In the genomic region with DNA sequence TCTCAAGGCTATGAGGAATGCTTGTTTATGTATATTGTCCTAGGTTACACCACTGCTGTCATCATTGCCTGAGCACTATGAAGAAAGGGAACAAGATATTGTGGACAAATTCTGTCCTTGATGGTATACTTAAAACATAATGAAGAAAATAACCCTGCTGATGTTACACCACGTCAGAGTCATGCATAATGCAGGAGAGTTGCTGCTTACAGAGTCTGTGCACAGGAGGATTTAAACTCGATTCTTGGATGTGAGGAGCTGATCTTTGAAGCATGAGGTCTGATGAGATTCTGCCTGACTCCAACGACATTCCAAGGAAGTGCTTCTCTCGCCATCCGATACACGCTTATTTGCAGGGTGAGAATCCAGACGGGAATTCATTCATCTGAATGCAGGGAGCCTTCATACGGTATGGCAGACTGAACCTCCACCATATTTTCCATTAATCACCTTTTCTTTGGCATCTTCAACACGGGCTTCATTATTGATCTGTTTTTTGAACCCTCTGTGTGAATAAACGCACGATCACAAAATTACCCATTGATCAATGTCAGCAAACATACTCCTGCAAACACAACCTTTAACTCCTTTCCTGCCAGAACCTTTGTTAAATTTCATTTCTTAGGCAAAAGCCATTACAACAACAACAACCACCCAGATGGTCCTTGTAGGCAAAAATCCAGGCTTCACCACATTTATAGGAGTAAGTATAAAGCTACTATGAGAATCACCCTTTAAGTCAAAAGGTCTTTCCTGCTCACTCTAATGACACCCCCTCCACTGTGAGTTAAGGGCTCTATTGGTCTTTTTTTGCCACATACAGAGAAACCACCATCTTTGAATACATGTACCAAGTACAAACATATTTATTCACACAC, we compare ENCODE assay signal across 25 mouse cellular contexts.
DNase-seq lines count a peak whose midpoint lies in the region; ATAC-seq lines count a peak whose summit lies in the region.
"Had no signal": no experiment of that assay in that cellular context is flagged by ENCODE, and none has a peak within 500 bp of the region (broad histone marks: within the 10 kb centered on the region; RNA-seq: fewer than 3 reads in every experiment).

No protein-coding gene starts in this region.

- no peak overlapping the region for H3K9ac ChIP-seq in forebrain, embryonic 13.5 days
- no peak overlapping the region for H3K9ac ChIP-seq in forebrain, embryonic 11.5 days (ENCODE audit: low read length)
- H3K9ac ChIP-seq in midbrain, embryonic 13.5 days (replicated peaks), result no peak overlapping the region
- H3K9ac ChIP-seq in midbrain, embryonic 16.5 days (ENCODE audit: low read depth, low read length), result no peak overlapping the region
- H3K9ac ChIP-seq in hindbrain, embryonic 14.5 days, result no peak overlapping the region
- H3K9ac ChIP-seq: embryonic facial prominence, embryonic 15.5 days; heart, embryonic 15.5 days; kidney, embryonic 15.5 days; lung, embryonic 14.5 days; neural tube, embryonic 12.5 days had no signal

- peaks cover 7% of the 10 kb centered on the region; the same call in 1 of the 2 replicates for H3K4me1 ChIP-seq in forebrain, embryonic 13.5 days
- no peaks in the 10 kb centered on the region for H3K4me1 ChIP-seq in forebrain, embryonic 11.5 days (replicated peaks; ENCODE audit: control insufficient read depth, insufficient read depth, low read length)
- H3K4me1 ChIP-seq in midbrain, embryonic 13.5 days (replicated peaks), result no peaks in the 10 kb centered on the region; the same call in 1 of the 2 replicates
- H3K4me1 ChIP-seq in midbrain, embryonic 16.5 days (ENCODE audit: control insufficient read depth, insufficient read depth, low read length), result no peaks in the 10 kb centered on the region; the same call in 1 of the 2 replicates
- 0 out of 2 replicates have a peak, but pooled peaks cover 7% of the 10 kb centered on the region for H3K4me1 ChIP-seq in hindbrain, embryonic 14.5 days (replicated peaks; ENCODE audit: control insufficient read depth, insufficient read depth, low read length)
- H3K4me1 ChIP-seq: embryonic facial prominence, embryonic 15.5 days; heart, embryonic 15.5 days; kidney, embryonic 15.5 days; neural tube, embryonic 12.5 days had no signal

- no peaks in the 10 kb centered on the region for H3K36me3 ChIP-seq in forebrain, embryonic 13.5 days (ENCODE audit: poor library complexity, severe bottlenecking)
- H3K36me3 ChIP-seq in forebrain, embryonic 11.5 days (ENCODE audit: control insufficient read depth, insufficient read depth, low read length), result no peaks in the 10 kb centered on the region
- H3K36me3 ChIP-seq in midbrain, embryonic 13.5 days, result no peaks in the 10 kb centered on the region
- no peaks in the 10 kb centered on the region for H3K36me3 ChIP-seq in midbrain, embryonic 16.5 days (ENCODE audit: control insufficient read depth, insufficient read depth, low read length)
- H3K36me3 ChIP-seq in hindbrain, embryonic 14.5 days (replicated peaks; ENCODE audit: control insufficient read depth, insufficient read depth), result no peaks in the 10 kb centered on the region
- H3K36me3 ChIP-seq: embryonic facial prominence, embryonic 15.5 days; heart, embryonic 15.5 days; kidney, embryonic 15.5 days; neural tube, embryonic 12.5 days had no signal

- H3K4me2 ChIP-seq in forebrain, embryonic 13.5 days, result no peak overlapping the region
- H3K4me2 ChIP-seq in forebrain, embryonic 11.5 days (ENCODE audit: low read depth, low read length, severe bottlenecking), result no peak overlapping the region
- no peak overlapping the region for H3K4me2 ChIP-seq in midbrain, embryonic 13.5 days (replicated peaks)
- H3K4me2 ChIP-seq in midbrain, embryonic 16.5 days (ENCODE audit: low read length), result no peak overlapping the region
- 0 out of 2 replicates have a peak overlapping the region, but pooled peaks have one; percentile 8 for H3K4me2 ChIP-seq in hindbrain, embryonic 14.5 days (replicated peaks)
- H3K4me2 ChIP-seq: embryonic facial prominence, embryonic 15.5 days; heart, embryonic 15.5 days; kidney, embryonic 15.5 days; lung, embryonic 14.5 days; neural tube, embryonic 12.5 days had no signal

- H3K27me3 ChIP-seq in forebrain, embryonic 13.5 days, result no peaks in the 10 kb centered on the region
- no peaks in the 10 kb centered on the region for H3K27me3 ChIP-seq in forebrain, embryonic 11.5 days (ENCODE audit: control insufficient read depth, insufficient read depth, low read length)
- H3K27me3 ChIP-seq in midbrain, embryonic 13.5 days, result no peaks in the 10 kb centered on the region
- no peaks in the 10 kb centered on the region for H3K27me3 ChIP-seq in midbrain, embryonic 16.5 days (ENCODE audit: control insufficient read depth, insufficient read depth, low read depth, low read length)
- no peaks in the 10 kb centered on the region for H3K27me3 ChIP-seq in hindbrain, embryonic 14.5 days (ENCODE audit: control insufficient read depth, insufficient read depth, low read length)
- H3K27me3 ChIP-seq: embryonic facial prominence, embryonic 15.5 days; heart, embryonic 15.5 days; kidney, embryonic 15.5 days; neural tube, embryonic 12.5 days had no signal

- no peaks in the 10 kb centered on the region for H3K9me3 ChIP-seq in forebrain, embryonic 13.5 days (replicated peaks)
- no peaks in the 10 kb centered on the region for H3K9me3 ChIP-seq in forebrain, embryonic 11.5 days (ENCODE audit: control insufficient read depth, low read length)
- H3K9me3 ChIP-seq in midbrain, embryonic 13.5 days, result no peaks in the 10 kb centered on the region
- no peaks in the 10 kb centered on the region for H3K9me3 ChIP-seq in midbrain, embryonic 16.5 days (replicated peaks; ENCODE audit: control insufficient read depth, low read length, poor library complexity, severe bottlenecking)
- no peaks in the 10 kb centered on the region for H3K9me3 ChIP-seq in hindbrain, embryonic 14.5 days (ENCODE audit: control insufficient read depth, low read length)
- H3K9me3 ChIP-seq: embryonic facial prominence, embryonic 15.5 days; heart, embryonic 15.5 days; kidney, embryonic 15.5 days; neural tube, embryonic 12.5 days had no signal

- intact Hi-C loops in left cerebral cortex, postnatal 4 days (cut with DNase I), result no loop called here

- no peak for DNase-seq in forebrain, embryonic 11.5 days (ENCODE audit: low spot score)
- DNase-seq in hindbrain, embryonic 14.5 days (ENCODE audit: low spot score), result peak; percentile 51
- no peak for DNase-seq in left cerebral cortex, postnatal 4 days
- no peak for DNase-seq in layer of hippocampus, adult 18-20 months (ENCODE audit: low spot score in 2 of 2)
- DNase-seq: adrenal gland, postnatal 14 days; cerebellum, adult 2 months; cerebellum, postnatal 36 days; gastrocnemius, postnatal 36 days; heart, postnatal 4 days; kidney, postnatal 4 days; lung, embryonic 14.5 days; lung, postnatal 4 days; right cerebral cortex, postnatal 14 days; spleen, adult 18-20 months; thymus, postnatal 25 days had no signal

- no peak overlapping the region for H3K4me3 ChIP-seq in forebrain, embryonic 13.5 days
- no peak overlapping the region for H3K4me3 ChIP-seq in forebrain, embryonic 11.5 days (ENCODE audit: low read depth, low read length)
- H3K4me3 ChIP-seq in midbrain, embryonic 13.5 days (replicated peaks), result no peak overlapping the region
- no peak overlapping the region for H3K4me3 ChIP-seq in midbrain, embryonic 16.5 days (ENCODE audit: low read depth, low read length)
- no peak overlapping the region for H3K4me3 ChIP-seq in hindbrain, embryonic 14.5 days (replicated peaks; ENCODE audit: low read length)
- H3K4me3 ChIP-seq: embryonic facial prominence, embryonic 15.5 days; heart, embryonic 15.5 days; kidney, embryonic 15.5 days; neural tube, embryonic 12.5 days had no signal

- WGBS in forebrain, embryonic 13.5 days, result 67% methylated on average over 11 of the region's 11 CpGs
- WGBS in forebrain, embryonic 11.5 days, result 81% methylated on average over 11 of the region's 11 CpGs
- 54% methylated on average over 11 of the region's 11 CpGs for WGBS in midbrain, embryonic 13.5 days
- 45% methylated on average over 11 of the region's 11 CpGs for WGBS in midbrain, embryonic 16.5 days
- 36% methylated on average over 11 of the region's 11 CpGs for WGBS in hindbrain, embryonic 14.5 days

- H3K27ac ChIP-seq in forebrain, embryonic 13.5 days, result no peak overlapping the region
- no peak overlapping the region for H3K27ac ChIP-seq in forebrain, embryonic 11.5 days (ENCODE audit: low read depth, low read length)
- H3K27ac ChIP-seq in midbrain, embryonic 13.5 days, result no peak overlapping the region
- no peak overlapping the region for H3K27ac ChIP-seq in midbrain, embryonic 16.5 days (ENCODE audit: low read length)
- peak overlapping the region; percentile 23; the same call in 1 of the 2 replicates for H3K27ac ChIP-seq in hindbrain, embryonic 14.5 days
- H3K27ac ChIP-seq: embryonic facial prominence, embryonic 15.5 days; heart, embryonic 15.5 days; kidney, embryonic 15.5 days; neural tube, embryonic 12.5 days had no signal

- peak; percentile 44 for ATAC-seq in forebrain, embryonic 13.5 days
- ATAC-seq in forebrain, embryonic 11.5 days (replicated peaks; ENCODE audit: low FRiP score), result no peak
- ATAC-seq in midbrain, embryonic 13.5 days, result peak; percentile 70; the same call in 1 of the 2 replicates
- no peak for ATAC-seq in midbrain, embryonic 16.5 days
- no peak; the same call in 1 of the 2 replicates for ATAC-seq in hindbrain, embryonic 14.5 days (ENCODE audit: low FRiP score)
- ATAC-seq: CD4-positive, CD25-positive, alpha-beta regulatory T cell, adult 4 months; intestine, embryonic 16.5 days; Patski had no signal

Comparison
In these comparisons a context has a peak if more than half of its experiments do, and no peak if none do; other contexts are left out.
1. ATAC-seq: peak in forebrain, embryonic 13.5 days (single experiment) and midbrain, embryonic 13.5 days (single experiment); none in forebrain, embryonic 11.5 days (single experiment), midbrain, embryonic 16.5 days (single experiment) and hindbrain, embryonic 14.5 days (single experiment).